Mouse (Mus musculus) yolk sac, embryonic 10.5 days (tissue): ENCODE measurements around the gene Klk4.

Experiments
- DNase-seq: peaks from one replicate; pipeline ENCODE4 v3.0.0-alpha.2; 2017; ENCODE audit warnings: low spot score

Klk4 gene

DNA sequence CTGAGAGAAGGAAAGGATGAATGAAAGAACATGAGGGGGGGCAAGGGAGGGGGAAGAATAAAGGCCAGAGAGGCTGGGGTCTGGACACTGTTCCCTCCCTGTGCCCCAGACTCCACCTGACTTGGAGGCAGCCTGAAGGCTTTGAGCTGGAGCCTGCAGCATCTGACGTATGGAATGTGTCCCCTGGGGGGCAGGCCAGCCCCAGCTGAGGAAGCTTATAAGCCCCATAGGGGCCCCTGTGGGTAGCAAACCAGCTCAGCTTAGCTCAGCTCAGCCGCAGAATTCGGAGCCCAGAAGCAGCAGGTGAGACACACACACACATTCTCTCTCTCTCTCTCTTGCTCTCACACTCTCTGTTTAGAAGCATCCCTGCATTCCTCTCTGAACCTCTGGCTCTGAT, at the start of gene Klk4:
Gene Klk4, plus strand, starts transcription at position 249 of the 400 bp plus-strand sequence.
- no peak for DNase-seq

DNA sequence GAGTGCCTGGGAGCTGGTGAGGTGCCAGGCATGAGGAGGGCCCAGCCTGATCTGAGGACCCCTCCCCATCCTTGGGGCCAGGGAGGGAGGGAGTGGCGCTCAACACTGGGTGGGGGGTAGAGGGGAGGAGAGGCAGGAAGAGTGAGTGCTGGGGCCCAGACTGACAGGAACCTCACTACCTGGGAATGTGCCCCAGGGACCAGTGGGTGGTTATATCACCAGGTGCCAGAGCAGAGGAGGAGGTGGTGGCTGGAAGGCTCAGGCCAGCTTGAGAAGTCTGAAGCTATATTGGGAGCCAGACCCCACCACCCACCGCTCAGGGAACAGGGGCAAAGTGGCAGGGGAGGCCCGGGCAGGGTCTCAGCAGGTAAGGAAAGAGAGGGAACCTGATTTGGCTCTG, 39.3 kb upstream of the Klk4 start, which contains the start of gene Klk5:
Gene Klk5, plus strand, starts transcription at position 271 of the 400 bp plus-strand sequence.
- no peak for DNase-seq

DNA sequence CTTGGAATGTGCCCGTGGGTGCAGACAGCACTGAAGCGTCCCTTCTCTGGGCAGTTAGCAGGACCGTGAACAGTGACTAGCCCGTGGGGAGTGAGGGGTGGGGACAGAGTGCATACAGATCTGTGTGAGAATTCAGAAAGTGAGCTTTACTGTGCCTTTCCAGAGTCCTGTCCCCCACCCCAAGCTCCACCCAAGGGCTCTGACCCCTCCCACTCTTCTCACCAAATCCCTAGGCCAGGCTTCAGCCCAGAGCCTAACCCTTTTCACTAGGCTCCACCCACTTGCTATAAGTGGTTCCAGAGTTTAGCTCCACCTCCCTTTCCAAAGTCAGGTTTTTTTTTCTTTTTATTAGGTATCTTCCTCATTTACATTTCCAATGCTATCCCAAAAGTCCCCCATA, 37.2 kb upstream of the Klk4 start:
- DNase-seq: no peak

DNA sequence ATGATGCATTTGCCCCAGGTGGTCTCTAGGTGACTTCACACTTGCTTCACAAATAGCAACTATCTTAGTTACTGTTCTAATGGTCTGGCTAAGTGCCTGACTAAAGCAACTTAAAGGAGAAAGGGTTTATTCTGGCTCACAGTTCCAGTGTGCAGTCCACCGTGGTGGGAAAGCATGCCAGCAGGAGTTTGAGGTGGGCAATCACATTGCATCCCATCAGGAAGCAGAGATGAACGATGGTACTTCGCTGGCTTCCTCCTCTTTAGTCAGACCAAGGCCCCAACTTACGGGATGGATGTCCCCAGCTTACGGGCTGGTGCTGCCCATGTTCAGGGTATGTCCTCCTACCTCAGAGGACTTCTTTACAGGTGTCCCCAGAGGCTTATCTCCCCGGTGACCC, 29.3 kb upstream of the Klk4 start:
- no peak for DNase-seq

DNA sequence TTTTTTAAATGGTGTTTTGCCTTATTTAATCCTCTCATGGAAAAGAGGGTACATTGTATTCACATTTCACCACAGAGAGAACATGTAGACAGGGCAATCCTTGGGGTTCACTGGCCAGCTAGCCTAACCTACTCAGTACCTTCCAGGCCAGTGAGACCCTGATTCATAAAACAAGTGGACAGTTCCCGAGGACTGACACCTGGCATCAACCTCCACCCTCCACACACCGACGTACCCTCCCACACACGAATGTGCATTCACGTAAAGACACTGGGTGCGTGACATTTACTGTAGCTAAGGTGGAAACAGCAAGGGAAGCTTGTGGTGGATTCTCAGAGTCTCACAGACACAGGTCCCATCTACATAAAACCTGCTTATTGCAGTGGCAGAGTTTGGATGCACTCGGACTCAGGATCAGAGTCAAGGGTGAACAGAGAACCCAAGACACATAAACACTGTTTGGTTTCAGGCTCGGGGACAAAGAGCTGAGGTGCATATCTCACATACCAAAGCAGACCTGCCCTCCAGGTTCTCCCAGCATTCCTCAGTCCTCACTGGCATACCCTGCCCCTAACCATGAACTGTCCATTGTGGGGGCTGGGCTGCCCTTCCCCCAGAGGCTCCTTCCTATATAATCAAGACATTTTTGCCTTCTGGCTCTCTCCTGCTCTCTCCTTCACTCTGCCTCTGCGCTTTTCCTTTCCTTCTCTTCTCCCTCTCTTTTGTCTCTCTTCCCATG, 26.1 kb upstream of the Klk4 start:
- DNase-seq: no peak

DNA sequence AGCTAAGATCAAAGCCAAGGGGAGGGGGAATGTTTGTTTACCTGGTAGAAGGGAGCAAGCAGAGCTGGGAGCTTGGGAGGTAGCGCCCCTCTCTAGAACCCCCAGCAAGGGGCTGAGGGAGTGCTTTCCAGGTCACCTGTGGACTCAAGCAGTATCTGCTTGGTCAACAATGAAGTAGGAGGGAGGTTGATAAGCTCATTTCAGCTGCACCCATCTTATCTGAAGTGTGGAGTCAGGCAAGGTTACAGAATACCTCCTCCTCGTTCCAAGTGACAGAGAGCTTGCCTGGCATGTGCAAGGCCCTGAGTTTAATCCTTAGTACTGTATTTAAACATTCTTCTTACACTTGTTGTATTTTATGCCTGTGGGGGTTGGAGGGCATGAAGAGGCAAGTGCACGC, 25.3 kb upstream of the Klk4 start:
- DNase-seq: no peak

DNA sequence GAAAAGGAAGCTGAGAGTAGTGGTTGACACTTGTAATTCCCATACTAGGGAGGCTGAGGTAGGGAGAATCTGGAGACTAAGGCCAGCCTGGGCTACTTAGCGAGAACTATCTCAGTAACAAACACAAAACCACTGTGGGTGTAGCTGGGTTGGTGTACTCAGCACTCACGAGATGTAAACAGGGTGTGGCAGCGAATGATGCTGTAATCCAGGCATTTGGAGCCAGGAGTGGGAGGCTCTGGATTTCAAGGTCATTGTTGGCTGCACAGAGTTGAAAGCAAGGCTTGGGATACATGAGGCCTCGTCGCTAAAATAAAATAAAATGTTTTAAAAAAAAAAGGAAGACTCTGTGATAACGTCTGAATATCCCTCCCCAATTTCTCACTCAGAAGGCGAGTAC, 24.7 kb upstream of the Klk4 start:
- DNase-seq: no peak

DNA sequence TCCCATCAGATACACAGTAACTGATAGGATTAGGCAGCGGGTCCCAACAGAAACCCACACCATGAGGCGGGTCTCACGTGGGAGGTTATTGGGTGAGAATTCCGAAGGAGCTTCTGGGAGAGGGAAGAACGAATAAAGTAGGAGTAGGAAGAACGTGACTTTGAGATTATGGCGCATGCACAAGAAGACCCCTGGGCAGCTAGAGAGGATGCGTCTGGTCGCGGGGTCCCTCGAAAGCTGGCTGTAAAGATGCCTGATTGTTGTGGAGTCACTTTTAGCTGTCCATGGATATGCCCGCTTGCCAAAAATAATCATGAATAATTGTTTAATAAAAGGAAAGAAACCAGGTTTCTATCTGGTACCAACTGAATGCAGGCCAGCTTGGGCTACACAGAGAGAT, 23.5 kb upstream of the Klk4 start:
- no peak for DNase-seq

DNA sequence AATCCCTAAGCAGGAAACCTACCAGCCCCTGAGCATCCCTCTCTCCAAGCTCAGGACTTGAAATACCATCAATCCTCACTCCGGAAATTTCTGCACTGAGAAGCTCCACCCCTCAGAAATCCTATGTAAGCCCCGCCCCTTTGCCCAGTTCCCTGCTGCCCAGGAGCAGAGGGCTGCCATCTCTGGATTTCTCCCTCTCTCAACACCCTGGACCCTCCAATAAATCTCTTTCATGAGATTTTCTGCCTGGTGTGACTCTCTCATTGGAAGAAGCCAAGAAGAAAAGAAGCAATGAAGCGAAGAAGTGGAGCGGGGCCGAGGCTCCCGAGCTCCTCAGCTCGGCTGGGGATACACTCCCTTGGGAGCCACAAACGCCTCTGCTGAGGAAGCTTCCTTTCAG, 20.5 kb upstream of the Klk4 start:
- DNase-seq: no peak

DNA sequence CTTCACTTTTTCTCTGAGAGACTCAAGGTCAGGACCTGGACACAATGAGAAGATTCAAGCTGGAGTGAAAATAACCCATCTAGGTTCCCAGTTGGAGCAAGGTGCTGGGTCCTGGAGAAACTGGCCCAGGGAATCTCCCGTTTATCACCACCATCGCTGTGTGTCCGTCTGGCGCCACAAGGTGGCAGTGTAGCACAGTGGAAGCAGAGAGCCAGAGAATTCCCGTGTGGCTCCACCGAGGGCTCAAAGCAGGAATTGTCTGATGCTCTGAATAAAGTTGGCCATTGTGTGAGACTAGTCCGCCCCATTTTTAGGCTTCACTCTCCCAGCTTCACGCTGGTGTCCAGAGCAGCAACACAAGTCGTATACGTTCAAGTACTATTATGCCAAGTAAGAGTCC, 7.7 kb upstream of the Klk4 start:
- peak; percentile 39 for DNase-seq

DNA sequence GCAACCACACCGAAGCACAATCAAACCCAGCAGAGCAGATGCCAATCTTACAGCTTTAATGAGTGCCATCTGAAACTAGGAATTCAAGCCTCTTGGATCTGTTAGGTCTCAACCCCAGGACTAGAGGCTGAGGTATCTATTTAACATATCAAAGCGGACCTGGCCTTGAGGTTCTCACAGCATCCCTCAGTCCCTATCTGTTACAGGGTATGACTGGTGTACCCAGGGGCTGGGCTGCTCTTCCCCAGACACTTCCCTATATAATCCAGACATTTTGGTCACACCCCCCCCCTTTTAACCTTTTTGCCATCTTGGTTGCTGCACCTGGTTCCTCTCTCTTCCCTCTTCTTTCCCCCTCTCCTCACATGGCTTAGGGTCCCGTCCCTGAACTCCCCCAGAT, 7.3 kb upstream of the Klk4 start:
- DNase-seq: no peak

DNA sequence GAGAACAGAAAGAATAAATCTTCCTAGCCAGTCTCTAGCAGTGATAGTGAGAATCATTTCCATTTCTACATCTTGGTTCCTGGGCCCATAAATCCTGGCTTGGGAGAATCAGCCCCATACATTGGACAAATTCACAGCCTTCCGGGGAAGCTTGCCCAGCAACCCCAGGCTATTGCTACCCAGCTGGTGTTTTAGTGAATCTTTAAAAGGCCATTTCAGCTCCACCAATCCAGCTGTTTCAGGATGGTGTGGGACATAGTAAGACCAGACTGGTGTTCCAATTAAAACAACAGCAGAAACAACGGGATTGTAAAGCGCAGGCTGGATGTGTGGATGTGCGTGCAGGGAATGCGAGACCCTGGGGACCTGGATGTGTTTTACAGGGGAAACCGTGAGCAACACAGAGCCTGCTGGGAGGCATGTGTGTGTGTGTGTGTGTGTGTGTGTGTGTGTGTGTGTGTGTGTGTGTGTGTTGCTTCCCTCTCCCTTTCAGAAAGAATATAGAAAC, 6.0 kb upstream of the Klk4 start:
- no peak for DNase-seq

DNA sequence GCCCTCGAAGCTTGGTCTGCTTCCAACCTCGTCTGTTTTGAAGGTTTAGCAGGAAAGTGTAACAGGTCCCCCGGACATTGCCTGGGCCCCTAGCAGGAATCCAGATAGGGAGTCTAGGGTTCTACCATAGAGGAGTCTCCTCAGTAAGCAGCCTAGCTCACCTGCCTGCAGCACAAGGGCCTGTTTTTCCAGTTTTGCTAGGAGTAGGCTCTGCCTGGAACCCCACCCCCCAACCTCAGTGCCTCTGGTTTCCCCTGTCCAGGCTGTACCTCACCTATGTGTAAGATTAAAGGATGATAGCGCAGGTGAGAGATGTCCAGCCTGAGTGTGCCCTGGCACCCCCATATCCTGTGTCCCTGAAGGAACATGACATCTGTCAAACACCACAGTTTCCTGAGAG, 4.5 kb upstream of the Klk4 start:
- DNase-seq: no peak

DNA sequence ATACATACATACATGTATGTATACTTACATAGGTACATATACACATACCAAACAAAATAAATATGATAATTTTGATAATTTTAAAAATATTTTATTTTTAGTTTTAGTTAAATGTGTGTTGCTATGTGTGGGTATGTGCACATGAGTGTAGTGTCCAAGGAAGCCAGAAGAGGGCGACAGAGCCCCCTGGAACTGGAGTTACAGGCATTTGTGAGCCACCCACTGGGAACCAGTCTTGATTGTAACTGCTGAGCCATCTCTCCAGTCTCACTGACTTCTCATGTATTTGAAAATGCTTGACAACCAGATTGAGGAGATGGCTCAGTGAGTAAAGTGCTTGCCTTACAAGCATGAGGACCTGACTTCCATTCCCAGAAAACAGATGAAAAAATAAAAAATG, 2.7 kb upstream of the Klk4 start:
- no peak for DNase-seq

DNA sequence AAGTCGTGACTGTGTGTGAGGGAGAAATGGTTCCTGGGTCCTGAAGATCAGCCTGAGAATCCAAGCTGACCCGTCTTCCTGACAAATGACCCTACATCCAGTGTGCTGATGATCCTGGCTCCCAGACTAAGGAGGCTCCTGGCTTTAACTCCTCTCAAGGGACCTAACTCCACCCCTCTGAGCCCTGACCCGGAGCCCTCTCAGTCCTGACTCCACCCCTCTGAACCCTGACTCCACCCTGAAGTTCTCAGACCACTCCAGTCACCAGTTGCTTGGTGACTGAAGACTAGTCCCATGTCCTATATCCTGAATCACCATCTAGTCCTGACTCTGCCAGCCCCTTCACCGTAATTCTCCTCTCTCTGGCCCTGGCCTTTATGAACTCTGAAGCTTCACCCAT, 1.4 kb downstream of the Klk4 start:
- no peak for DNase-seq

DNA sequence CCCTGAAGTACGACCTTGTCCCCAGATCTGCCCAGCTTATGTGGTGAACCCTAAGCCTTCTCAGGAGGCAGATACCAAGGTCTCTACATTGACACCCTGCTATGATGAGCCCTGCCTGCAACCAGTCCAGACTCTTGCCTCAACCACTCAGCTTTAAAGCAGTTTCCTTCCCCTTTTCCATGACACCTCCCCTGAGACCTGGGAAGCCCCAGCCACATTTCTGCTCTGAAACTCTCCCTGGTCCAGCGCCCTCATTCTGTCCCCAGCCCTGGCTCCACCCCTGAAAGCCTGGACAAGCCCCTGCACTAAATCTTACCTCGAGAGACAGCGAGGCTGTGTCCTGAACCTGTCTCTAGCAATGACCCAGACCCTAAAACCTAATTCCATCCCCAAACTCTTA, 1.9 kb downstream of the Klk4 start:
- DNase-seq: no peak

DNA sequence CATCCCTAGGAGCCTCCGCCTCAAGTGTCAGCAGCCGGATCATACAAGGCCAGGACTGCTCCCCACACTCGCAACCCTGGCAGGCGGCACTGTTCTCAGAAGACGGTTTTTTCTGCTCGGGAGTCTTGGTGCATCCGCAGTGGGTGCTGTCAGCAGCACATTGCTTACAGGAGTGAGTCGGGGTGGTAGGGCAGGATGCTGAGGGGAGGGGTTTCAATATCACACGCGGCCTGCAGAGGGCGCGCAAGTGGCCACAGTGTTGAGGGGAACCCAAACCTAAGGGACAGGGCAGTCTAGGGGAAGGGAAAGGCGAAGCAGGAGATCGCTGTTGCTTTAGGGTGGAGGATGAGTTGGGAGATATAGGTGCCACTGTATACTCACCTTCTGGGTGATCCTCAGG, 2.6 kb downstream of the Klk4 start:
- no peak for DNase-seq

DNA sequence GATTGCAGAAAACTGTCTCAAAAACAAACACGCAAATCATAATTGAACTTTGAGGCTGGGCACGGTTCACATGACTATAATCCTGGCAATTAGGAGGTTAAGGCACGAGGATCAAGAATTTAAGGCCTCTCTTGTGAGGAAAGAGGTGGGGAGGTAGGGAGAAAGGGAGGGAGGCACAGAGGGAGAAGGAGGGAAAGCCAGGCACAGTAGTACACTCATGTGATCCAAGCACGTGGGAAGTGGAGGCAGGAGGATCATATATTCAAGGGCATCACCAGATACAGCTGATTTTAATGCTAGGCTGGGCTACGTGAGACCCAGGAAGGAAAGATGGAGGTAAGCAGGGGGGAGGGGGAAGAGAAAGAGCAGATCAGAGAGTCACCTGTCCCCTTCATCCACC, 10.4 kb downstream of the Klk4 start:
- DNase-seq: no peak

DNA sequence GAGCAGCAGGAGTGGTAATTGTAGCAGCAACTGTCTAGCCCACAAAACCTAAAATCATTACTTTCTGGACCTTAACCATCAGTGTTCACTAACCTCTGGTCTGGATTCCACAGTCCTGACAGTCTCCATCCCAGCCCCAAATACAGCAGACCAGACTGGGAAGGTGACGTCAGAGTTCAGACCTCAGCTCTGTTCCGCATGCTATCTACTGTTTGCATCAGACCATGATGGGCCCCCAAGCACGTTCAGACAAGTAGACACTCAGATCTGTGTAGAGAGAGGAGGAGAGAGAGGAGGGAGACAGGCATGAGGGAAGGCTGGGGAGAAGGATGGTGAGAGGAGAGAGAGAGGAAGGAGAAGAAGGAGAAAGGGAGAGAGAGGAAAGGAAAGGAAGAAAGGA, 10.8 kb downstream of the Klk4 start:
- DNase-seq: no peak

DNA sequence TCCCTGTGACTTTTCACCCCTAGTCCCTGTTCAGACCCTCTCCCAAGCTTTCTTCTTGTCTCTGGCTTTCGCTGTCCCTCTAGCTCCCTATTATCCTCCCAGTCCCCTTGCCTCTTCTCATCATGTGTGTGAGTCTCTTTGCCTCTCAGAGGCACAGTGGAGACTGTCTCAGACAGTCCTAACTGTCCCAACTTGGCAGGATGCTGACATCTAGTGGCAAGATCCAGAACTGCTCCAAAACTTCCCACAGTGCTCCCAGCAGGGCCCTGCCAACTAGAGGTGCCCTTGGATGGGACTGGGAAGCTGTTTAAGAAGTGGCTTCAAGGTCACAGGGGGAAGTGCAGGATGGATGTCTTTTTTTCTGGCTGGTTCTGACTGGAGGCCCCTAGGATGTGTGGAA, 13.9 kb downstream of the Klk4 start:
- peak; percentile 61 for DNase-seq

DNA sequence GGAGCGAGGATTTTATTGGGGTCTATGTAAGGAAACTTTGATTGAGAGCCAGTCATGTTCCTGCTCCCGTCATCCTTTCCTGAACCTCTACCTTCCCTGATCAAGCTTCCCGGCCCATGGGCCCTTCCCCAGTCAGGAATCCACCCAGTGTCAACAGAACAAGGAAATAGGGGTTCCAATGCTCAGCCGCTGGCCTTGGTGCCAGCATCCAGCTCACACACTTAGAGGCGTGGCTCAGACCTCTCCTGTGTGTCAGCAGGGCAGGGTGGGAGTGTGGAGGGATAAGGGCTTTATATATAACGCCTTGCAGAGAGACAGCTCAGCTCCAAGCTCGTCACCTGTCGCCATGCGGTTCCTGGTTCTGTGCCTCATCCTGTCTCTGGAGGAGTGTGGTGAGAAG, 33.9 kb downstream of the Klk4 start:
- no peak for DNase-seq

DNA sequence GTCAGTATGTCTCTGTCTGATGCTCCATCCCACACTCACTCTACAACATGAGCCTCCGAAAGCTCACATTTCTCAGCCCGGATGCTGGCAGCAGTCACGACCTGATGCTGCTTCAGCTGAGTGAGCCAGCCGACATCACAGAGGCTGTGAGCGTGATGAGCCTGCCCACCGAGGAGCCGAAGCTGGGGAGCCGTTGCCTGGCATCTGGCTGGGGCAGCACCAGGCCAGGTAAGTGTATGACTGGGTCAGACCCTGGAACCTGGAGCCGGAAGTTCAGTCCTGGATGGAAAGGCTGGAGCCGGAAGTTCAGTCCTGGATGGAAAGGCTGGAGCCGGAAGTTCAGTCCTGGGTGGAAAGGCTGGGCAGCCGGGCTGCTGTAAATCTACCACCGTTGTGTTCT, 37.5 kb downstream of the Klk4 start:
- DNase-seq: no peak

DNA sequence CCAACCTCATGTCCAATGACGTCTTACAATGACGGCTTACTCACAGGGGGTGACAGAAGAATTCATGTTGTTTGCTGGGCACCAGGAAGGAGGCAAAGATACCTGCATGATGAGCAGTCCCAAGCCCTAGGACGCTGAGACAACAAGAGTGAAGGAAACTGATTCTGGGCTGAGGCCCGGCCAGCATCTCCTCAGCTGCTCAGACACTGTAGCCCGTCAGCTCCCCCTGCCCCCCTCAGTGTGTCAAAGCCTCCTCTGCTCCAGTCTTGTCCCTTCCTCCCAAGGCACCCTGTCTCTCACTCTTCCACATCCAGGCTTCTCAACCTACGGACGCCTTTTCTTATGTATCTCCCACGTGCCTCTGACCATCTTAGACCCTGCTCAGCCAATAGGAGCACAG, 37.9 kb downstream of the Klk4 start:
- no peak for DNase-seq
